Mouse (Mus musculus) thymus, postnatal 0 days (tissue): ENCODE results near the gene Rpap1. TPM values are rescaled to one million over a fixed set of nuclear protein-coding genes. Genes with fewer than 3 reads are reported as not detected.
"Not testable (repeated sequence)": the region's sequence is repeated elsewhere in the genome, so short reads cannot be mapped to it uniquely, and the experiment has no call there.

Experiments
- DNase-seq: peaks from one replicate; pipeline ENCODE4 v3.0.0-alpha.2; 2015; ENCODE audit warnings: low spot score
- polyA plus RNA-seq: library from polyadenylated mRNA; unstranded; fragments of >200 nt; fragmentation: Nextera tagmentation; extraction: Ambion mirVana; gene quantifications from 2 replicates; pipeline ENCODE4 v1.2.1, GENCODE M21; 2015

Gene Rpap1
- polyA plus RNA-seq, 1 experiment from 2014 or later = 17.9 TPM

GRCm38 (mm10) chr2:119741581-119742411 is 45.5 kb downstream of the Rpap1 start, which contains the start of gene Itpka:
Itpka (plus strand) TSS chr2:119742337.
- DNase-seq = peak; percentile 88

- no peak for DNase-seq
These were observed 46.8 kb downstream of the Rpap1 start for GRCm38 (mm10) chr2:119740567-119740966.

- no peak for DNase-seq
These were observed 50.2 kb downstream of the Rpap1 start for GRCm38 (mm10) chr2:119737124-119737523.

- no peak for DNase-seq
These were observed 56.6 kb downstream of the Rpap1 start for GRCm38 (mm10) chr2:119730735-119731134.

GRCm38 (mm10) chr2:119727762-119728416 is 59.4 kb downstream of the Rpap1 start:
- no peak for DNase-seq

GRCm38 (mm10) chr2:119721070-119721469 is 66.3 kb downstream of the Rpap1 start:
- no peak for DNase-seq

- DNase-seq = not testable (repeated sequence)
These were observed 71.5 kb downstream of the Rpap1 start for GRCm38 (mm10) chr2:119715868-119716267.

Other genes starting within 250 kb of the Rpap1 start
- 0.06 and 0.09 TPM in 2 replicates for gene Exd1, start 239.9 kb downstream of the Rpap1 start, polyA plus RNA-seq
- gene Chp1, start 239.8 kb downstream of the Rpap1 start, polyA plus RNA-seq = 71.1 and 72.1 TPM in 2 replicates
- gene Nusap1, start 169.2 kb downstream of the Rpap1 start, polyA plus RNA-seq = 121 and 134 TPM in 2 replicates
- 28.9 and 33.1 TPM in 2 replicates for gene Oip5, start 169.1 kb downstream of the Rpap1 start, polyA plus RNA-seq
- gene Ndufaf1, start 124.7 kb downstream of the Rpap1 start, polyA plus RNA-seq = 46.7 and 49.1 TPM in 2 replicates
- gene Rtf1, start 112.5 kb downstream of the Rpap1 start, polyA plus RNA-seq = 63.8 and 73.9 TPM in 2 replicates
- gene Itpka, start 45.2 kb downstream of the Rpap1 start, polyA plus RNA-seq = 1.6 and 2.1 TPM in 2 replicates
- gene Ltk, start 27.1 kb downstream of the Rpap1 start, polyA plus RNA-seq = 0.08 TPM in 1 of 2 replicates, not detected in the other
- gene Tyro3, start 10.2 kb upstream of the Rpap1 start, polyA plus RNA-seq = 1.8 and 2.3 TPM in 2 replicates
- gene Mga, start 109.7 kb upstream of the Rpap1 start, polyA plus RNA-seq = 19.5 and 24.1 TPM in 2 replicates
- gene Mapkbp1, start 185.2 kb upstream of the Rpap1 start, polyA plus RNA-seq = 0.68 and 1.2 TPM in 2 replicates
- 18.3 and 22.1 TPM in 2 replicates for gene Jmjd7, start 239.9 kb upstream of the Rpap1 start, polyA plus RNA-seq
- 0.70 and 1.3 TPM in 2 replicates for gene Gm28042, start 240.0 kb upstream of the Rpap1 start, polyA plus RNA-seq
- 0.33 and 1.1 TPM in 2 replicates for gene Pla2g4b, start 245.9 kb upstream of the Rpap1 start, polyA plus RNA-seq